Mouse (Mus musculus): ENCODE results near the gene Zfyve21. TPM values are rescaled to one million over a fixed set of nuclear protein-coding genes. Genes with fewer than 3 reads are reported as not detected.

Gene Zfyve21
- polyA plus RNA-seq, 1 experiment = 39.5 TPM

- no peak overlapping the region for H3K4me3 ChIP-seq (ENCODE audit: insufficient read depth, low read length)
- no peak for TF ChIP-seq POLR2A (IDR thresholded peaks at IDR 0.05; ENCODE audit: extremely low read depth, insufficient read depth, low read length)
- no peak for TF ChIP-seq CTCF (IDR thresholded peaks at IDR 0.05; ENCODE audit: extremely low read depth, insufficient read depth, low read length)
- no peak overlapping the region for H3K27ac ChIP-seq (ENCODE audit: insufficient read depth, low read length)
- peaks cover 9% of the 10 kb centered on the region for H3K4me1 ChIP-seq (ENCODE audit: control insufficient read depth, insufficient read depth, low read length)
Observed at GRCm38 (mm10) chr12:111777919-111778318, 36.1 kb upstream of the Zfyve21 start.

- Histone ChIP-seq H3K4me3 (ENCODE audit: insufficient read depth, low read length) (no peak overlapping the region), H3K4me1 (ENCODE audit: control insufficient read depth, insufficient read depth, low read length) (peaks cover 7% of the 10 kb centered on the region), H3K27ac (ENCODE audit: insufficient read depth, low read length) (no peak overlapping the region)
- TF ChIP-seq CTCF (IDR thresholded peaks at IDR 0.05; ENCODE audit: extremely low read depth, insufficient read depth, low read length) (no peak), POLR2A (IDR thresholded peaks at IDR 0.05; ENCODE audit: extremely low read depth, insufficient read depth, low read length) (no peak)
Observed at GRCm38 (mm10) chr12:111779544-111779943, 34.4 kb upstream of the Zfyve21 start.

- no peak for TF ChIP-seq CTCF (IDR thresholded peaks at IDR 0.05; ENCODE audit: extremely low read depth, insufficient read depth, low read length)
- no peak for TF ChIP-seq POLR2A (IDR thresholded peaks at IDR 0.05; ENCODE audit: extremely low read depth, insufficient read depth, low read length)
- Histone ChIP-seq H3K4me1 (ENCODE audit: control insufficient read depth, insufficient read depth, low read length) (no peaks in the 10 kb centered on the region; the same call in 1 of the 2 replicates), H3K4me3 (ENCODE audit: insufficient read depth, low read length) (no peak overlapping the region), H3K27ac (ENCODE audit: insufficient read depth, low read length) (no peak overlapping the region)
Observed at GRCm38 (mm10) chr12:111785174-111785573, 28.8 kb upstream of the Zfyve21 start.

GRCm38 (mm10) chr12:111787015-111787414 is 27.0 kb upstream of the Zfyve21 start:
- TF ChIP-seq POLR2A (IDR thresholded peaks at IDR 0.05; ENCODE audit: extremely low read depth, insufficient read depth, low read length) (no peak), CTCF (IDR thresholded peaks at IDR 0.05; ENCODE audit: extremely low read depth, insufficient read depth, low read length) (no peak)
- Histone ChIP-seq H3K4me3 (ENCODE audit: insufficient read depth, low read length) (no peak overlapping the region), H3K4me1 (ENCODE audit: control insufficient read depth, insufficient read depth, low read length) (peaks cover 4% of the 10 kb centered on the region), H3K27ac (ENCODE audit: insufficient read depth, low read length) (no peak overlapping the region)

- H3K4me1 ChIP-seq (ENCODE audit: control insufficient read depth, insufficient read depth, low read length) = peaks cover 5% of the 10 kb centered on the region
- H3K4me3 ChIP-seq (ENCODE audit: insufficient read depth, low read length) = no peak overlapping the region
- H3K27ac ChIP-seq (ENCODE audit: insufficient read depth, low read length) = no peak overlapping the region
- TF ChIP-seq POLR2A (IDR thresholded peaks at IDR 0.05; ENCODE audit: extremely low read depth, insufficient read depth, low read length) = no peak
- TF ChIP-seq CTCF (IDR thresholded peaks at IDR 0.05; ENCODE audit: extremely low read depth, insufficient read depth, low read length) = no peak
Observed at GRCm38 (mm10) chr12:111790090-111790489, 23.9 kb upstream of the Zfyve21 start.

- Histone ChIP-seq H3K27ac (ENCODE audit: insufficient read depth, low read length) (no peak overlapping the region), H3K4me3 (ENCODE audit: insufficient read depth, low read length) (no peak overlapping the region), H3K4me1 (ENCODE audit: control insufficient read depth, insufficient read depth, low read length) (peaks cover 5% of the 10 kb centered on the region)
- TF ChIP-seq POLR2A (IDR thresholded peaks at IDR 0.05; ENCODE audit: extremely low read depth, insufficient read depth, low read length) (no peak), CTCF (IDR thresholded peaks at IDR 0.05; ENCODE audit: extremely low read depth, insufficient read depth, low read length) (no peak)
Observed at GRCm38 (mm10) chr12:111790631-111791030, 23.3 kb upstream of the Zfyve21 start.

GRCm38 (mm10) chr12:111791474-111792104 is 22.4 kb upstream of the Zfyve21 start:
- H3K4me3 ChIP-seq (ENCODE audit: insufficient read depth, low read length) = no peak overlapping the region
- 0 out of 2 replicates have a peak overlapping the region, but pooled peaks have one; percentile 58 for H3K27ac ChIP-seq (ENCODE audit: insufficient read depth, low read length)
- H3K4me1 ChIP-seq (ENCODE audit: control insufficient read depth, insufficient read depth, low read length) = peaks cover 5% of the 10 kb centered on the region
- no peak for TF ChIP-seq POLR2A (IDR thresholded peaks at IDR 0.05; ENCODE audit: extremely low read depth, insufficient read depth, low read length)
- no peak for TF ChIP-seq CTCF (IDR thresholded peaks at IDR 0.05; ENCODE audit: extremely low read depth, insufficient read depth, low read length)

GRCm38 (mm10) chr12:111794102-111794501 is 19.9 kb upstream of the Zfyve21 start:
- Histone ChIP-seq H3K4me1 (ENCODE audit: control insufficient read depth, insufficient read depth, low read length) (peaks cover 5% of the 10 kb centered on the region), H3K4me3 (ENCODE audit: insufficient read depth, low read length) (no peak overlapping the region), H3K27ac (ENCODE audit: insufficient read depth, low read length) (no peak overlapping the region)
- TF ChIP-seq CTCF (IDR thresholded peaks at IDR 0.05; ENCODE audit: extremely low read depth, insufficient read depth, low read length) (no peak), POLR2A (IDR thresholded peaks at IDR 0.05; ENCODE audit: extremely low read depth, insufficient read depth, low read length) (no peak)

- peaks cover 5% of the 10 kb centered on the region for H3K4me1 ChIP-seq (ENCODE audit: control insufficient read depth, insufficient read depth, low read length)
- no peak for TF ChIP-seq POLR2A (IDR thresholded peaks at IDR 0.05; ENCODE audit: extremely low read depth, insufficient read depth, low read length)
- TF ChIP-seq CTCF (IDR thresholded peaks at IDR 0.05; ENCODE audit: extremely low read depth, insufficient read depth, low read length) = no peak
- no peak overlapping the region for H3K4me3 ChIP-seq (ENCODE audit: insufficient read depth, low read length)
- H3K27ac ChIP-seq (ENCODE audit: insufficient read depth, low read length) = no peak overlapping the region
Observed at GRCm38 (mm10) chr12:111794526-111795179, 19.3 kb upstream of the Zfyve21 start.
